Mouse (Mus musculus) lung, postnatal 4 days (tissue): ENCODE data around the gene Cbx7.

Experiments used
- DNase-seq, 2 experiments: peaks; one replicate each; pipeline ENCODE4 v3.0.0; 2021

Gene Cbx7

GRCm38 (mm10) chr15:79891436-79892212 lies 79.3 kb downstream of the Cbx7 start, which contains the start of gene Apobec3:
TSS of gene Apobec3 (plus strand) at chr15:79891659.
- peak; percentile 78 to 87 for DNase-seq

- DNase-seq: no peak
Observed at GRCm38 (mm10) chr15:79884820-79885219, 86.1 kb downstream of the Cbx7 start.

GRCm38 (mm10) chr15:79883352-79883822 lies 87.5 kb downstream of the Cbx7 start:
- DNase-seq: peak; percentile 96 to 97

- DNase-seq: no peak
Observed at GRCm38 (mm10) chr15:79882623-79883267, 88.2 kb downstream of the Cbx7 start.

- DNase-seq: no peak
Observed at GRCm38 (mm10) chr15:79880477-79880876, 90.4 kb downstream of the Cbx7 start.

- DNase-seq: peak; percentile 91 to 95
Observed at GRCm38 (mm10) chr15:79879319-79879718, 91.6 kb downstream of the Cbx7 start.

GRCm38 (mm10) chr15:79878725-79879136 lies 92.2 kb downstream of the Cbx7 start:
- DNase-seq: peak; percentile 59 to 79

- DNase-seq: no peak
Observed at GRCm38 (mm10) chr15:79875261-79875995, 95.5 kb downstream of the Cbx7 start.

GRCm38 (mm10) chr15:79873995-79874394 lies 96.9 kb downstream of the Cbx7 start:
- no peak for DNase-seq

GRCm38 (mm10) chr15:79873545-79873944 lies 97.4 kb downstream of the Cbx7 start:
- DNase-seq: no peak

GRCm38 (mm10) chr15:79867260-79868002 lies 103.5 kb downstream of the Cbx7 start:
- no peak for DNase-seq
